Mouse (Mus musculus) embryonic fibroblast, embryonic 13.5 days (primary cell): ENCODE data around the gene Pilrb1.

Experiments used
- CTCF ChIP-seq: IDR thresholded peaks from 2 replicates; pipeline ENCODE4 v1.5.1; 2011; ENCODE audit warnings: mild to moderate bottlenecking, control low read depth, low read length, moderate library complexity, borderline replicate concordance; ENCODE audit not compliant: insufficient read depth
- POLR2A ChIP-seq: IDR thresholded peaks from 2 replicates; pipeline ENCODE4 v1.6.1; 2011; ENCODE audit warnings: low read depth, mild to moderate bottlenecking, control low read depth, low read length, moderate library complexity

- TF ChIP-seq POLR2A (no peak), CTCF (no peak)
These were observed 35.3 kb downstream of the Pilrb1 start for GRCm38 (mm10) chr5:137822602-137823001.
